Mouse (Mus musculus): ENCODE results near the gene Cyb5b. TPM values are rescaled to one million over a fixed set of nuclear protein-coding genes. Genes with fewer than 3 reads are reported as not detected.
"Not testable (repeated sequence)": the region's sequence is repeated elsewhere in the genome, so short reads cannot be mapped to it uniquely, and the experiment has no call there.

The Cyb5b gene
- polyA plus RNA-seq (2015; fragmentation: Nextera tagmentation; extraction: Ambion mirVana) = 60.9 and 65.4 TPM in 2 replicates

GRCm38 (mm10) chr8:107150404-107151157 lies at the start of gene Cyb5b:
Gene Cyb5b (plus strand): TSS chr8:107150640.
- DNase-seq (ENCODE audit: low spot score) = peak; percentile 92

GRCm38 (mm10) chr8:107104547-107104946 lies 45.9 kb upstream of the Cyb5b start:
- peak; percentile 74 for DNase-seq (ENCODE audit: low spot score)

GRCm38 (mm10) chr8:107108089-107108488 lies 42.4 kb upstream of the Cyb5b start:
- not testable (repeated sequence) for DNase-seq (ENCODE audit: low spot score)

- DNase-seq (ENCODE audit: low spot score) = no peak
Measured at GRCm38 (mm10) chr8:107108978-107109720, 41.3 kb upstream of the Cyb5b start.

- no peak for DNase-seq (ENCODE audit: low spot score)
Measured at GRCm38 (mm10) chr8:107109816-107110435, 40.5 kb upstream of the Cyb5b start.

GRCm38 (mm10) chr8:107110629-107111330 lies 39.7 kb upstream of the Cyb5b start:
- no peak for DNase-seq (ENCODE audit: low spot score)

GRCm38 (mm10) chr8:107111340-107112105 lies 38.9 kb upstream of the Cyb5b start:
- no peak for DNase-seq (ENCODE audit: low spot score)

- DNase-seq (ENCODE audit: low spot score) = no peak
Measured at GRCm38 (mm10) chr8:107113209-107113608, 37.2 kb upstream of the Cyb5b start.

GRCm38 (mm10) chr8:107114150-107115007 lies 36.1 kb upstream of the Cyb5b start:
- DNase-seq (ENCODE audit: low spot score) = peak; percentile 25

GRCm38 (mm10) chr8:107115008-107115320 lies 35.5 kb upstream of the Cyb5b start:
- no peak for DNase-seq (ENCODE audit: low spot score)

GRCm38 (mm10) chr8:107116023-107116422 lies 34.4 kb upstream of the Cyb5b start:
- peak; percentile 83 for DNase-seq (ENCODE audit: low spot score)

GRCm38 (mm10) chr8:107117019-107117418 lies 33.4 kb upstream of the Cyb5b start:
- DNase-seq (ENCODE audit: low spot score) = no peak

- DNase-seq (ENCODE audit: low spot score) = peak; percentile 78
Measured at GRCm38 (mm10) chr8:107118803-107119233, 31.6 kb upstream of the Cyb5b start.

GRCm38 (mm10) chr8:107119412-107119811 lies 31.0 kb upstream of the Cyb5b start:
- no peak for DNase-seq (ENCODE audit: low spot score)

GRCm38 (mm10) chr8:107120806-107121205 lies 29.6 kb upstream of the Cyb5b start:
- no peak for DNase-seq (ENCODE audit: low spot score)

- DNase-seq (ENCODE audit: low spot score) = no peak
Measured at GRCm38 (mm10) chr8:107121681-107122291, 28.7 kb upstream of the Cyb5b start.

GRCm38 (mm10) chr8:107123063-107123614 lies 27.3 kb upstream of the Cyb5b start:
- no peak for DNase-seq (ENCODE audit: low spot score)

GRCm38 (mm10) chr8:107124343-107124742 lies 26.1 kb upstream of the Cyb5b start:
- no peak for DNase-seq (ENCODE audit: low spot score)

Data from thymus, postnatal 0 days (tissue).